Mouse (Mus musculus) gastrocnemius, postnatal 10 days (tissue): Measurements from ENCODE around the gene Lmo1. TPM values are rescaled to one million over a fixed set of nuclear protein-coding genes. Genes with fewer than 3 reads are reported as not detected.
"Not testable (repeated sequence)": the region's sequence is repeated elsewhere in the genome, so short reads cannot be mapped to it uniquely, and the experiment has no call there.

ENCODE experiments used
- DNase-seq: peaks from one replicate; pipeline ENCODE4 v3.0.0; 2021; ENCODE audit warnings: mixed read lengths
- total RNA-seq, 2 experiments: library from RNA; stranded (reverse); gene quantifications; 2 replicates each; pipeline ENCODE4 v1.2.3; 2021

Lmo1 gene
- total RNA-seq, 2 experiments from 2014 or later: 4.5 to 4.7 TPM

DNA sequence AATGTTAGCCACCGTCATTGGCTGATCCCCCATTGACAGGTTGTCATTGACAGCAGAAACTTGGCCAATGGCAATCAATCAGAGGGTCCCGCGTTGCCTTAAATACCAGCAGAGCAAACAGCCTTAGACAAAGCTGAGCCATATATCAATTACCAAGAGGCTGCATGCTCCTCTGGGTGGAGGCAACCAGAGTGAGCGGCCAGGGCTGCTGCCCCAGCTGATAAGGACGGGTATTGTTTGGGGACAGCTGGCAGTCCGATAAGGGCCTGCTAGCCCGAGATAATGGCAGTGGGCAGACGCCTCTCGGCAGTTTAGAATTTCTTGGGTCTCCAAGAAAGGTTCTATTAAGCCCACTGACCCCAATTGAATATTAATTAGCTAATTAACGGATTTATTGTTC, 60.1 kb downstream of the Lmo1 start:
- no peak for DNase-seq

DNA sequence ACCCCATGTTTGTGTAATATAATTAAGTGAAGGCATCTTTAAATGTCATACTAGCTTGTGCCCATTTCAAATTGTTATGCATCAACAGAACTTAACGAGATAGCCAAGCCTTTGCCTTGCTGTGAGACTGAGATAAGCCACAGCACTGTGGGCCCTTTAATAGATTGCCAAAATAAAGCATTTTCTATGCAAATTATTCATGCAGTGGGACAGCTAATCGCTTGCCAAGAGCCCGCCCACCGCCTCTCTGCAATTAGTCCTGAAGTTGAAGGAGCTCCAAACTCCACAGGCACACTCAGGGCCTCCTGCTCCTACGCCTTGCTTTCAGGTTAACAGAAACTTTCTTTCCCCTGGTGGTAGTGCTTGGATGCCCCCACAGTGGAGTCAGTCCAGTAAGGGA, 64.0 kb downstream of the Lmo1 start:
- no peak for DNase-seq

DNA sequence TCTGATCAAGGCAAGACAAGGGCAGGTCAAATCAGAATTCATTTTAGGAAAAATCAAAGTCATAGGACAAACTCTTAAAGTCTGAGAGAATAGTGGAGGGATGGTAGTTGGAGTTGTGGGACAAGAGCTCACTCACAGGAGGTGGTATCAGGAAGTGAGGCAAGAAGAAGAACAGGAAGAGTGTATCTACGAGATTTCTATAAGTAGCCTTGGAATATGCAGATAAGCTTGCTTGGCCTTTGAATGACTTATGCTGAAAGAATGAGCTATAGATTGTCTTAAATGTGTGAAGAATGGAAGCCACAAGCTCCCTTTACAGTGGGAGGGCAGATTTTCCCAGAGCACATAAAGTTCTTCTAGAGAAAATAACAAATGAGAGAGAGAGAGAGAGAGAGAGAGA, 70.1 kb downstream of the Lmo1 start:
- no peak for DNase-seq

DNA sequence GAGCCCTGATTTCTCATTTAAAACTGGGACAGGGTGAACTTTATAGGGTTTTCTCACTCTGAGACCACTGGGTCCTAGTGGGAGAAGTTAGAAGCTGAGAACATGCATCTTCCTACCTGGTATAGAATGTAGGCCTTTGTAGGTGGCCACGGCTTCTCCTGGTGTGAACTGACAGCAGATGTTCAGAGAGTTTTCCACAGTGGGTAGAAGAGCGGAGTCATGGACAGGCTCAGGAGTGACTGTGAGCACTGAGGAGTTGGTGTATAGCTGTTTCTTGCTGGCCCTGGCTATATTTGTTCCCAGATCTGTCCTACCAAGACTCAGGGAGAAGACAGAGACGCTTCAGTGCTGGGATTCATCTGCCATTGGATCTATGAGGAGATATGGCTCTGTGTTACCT, 73.8 kb downstream of the Lmo1 start:
- no peak for DNase-seq

DNA sequence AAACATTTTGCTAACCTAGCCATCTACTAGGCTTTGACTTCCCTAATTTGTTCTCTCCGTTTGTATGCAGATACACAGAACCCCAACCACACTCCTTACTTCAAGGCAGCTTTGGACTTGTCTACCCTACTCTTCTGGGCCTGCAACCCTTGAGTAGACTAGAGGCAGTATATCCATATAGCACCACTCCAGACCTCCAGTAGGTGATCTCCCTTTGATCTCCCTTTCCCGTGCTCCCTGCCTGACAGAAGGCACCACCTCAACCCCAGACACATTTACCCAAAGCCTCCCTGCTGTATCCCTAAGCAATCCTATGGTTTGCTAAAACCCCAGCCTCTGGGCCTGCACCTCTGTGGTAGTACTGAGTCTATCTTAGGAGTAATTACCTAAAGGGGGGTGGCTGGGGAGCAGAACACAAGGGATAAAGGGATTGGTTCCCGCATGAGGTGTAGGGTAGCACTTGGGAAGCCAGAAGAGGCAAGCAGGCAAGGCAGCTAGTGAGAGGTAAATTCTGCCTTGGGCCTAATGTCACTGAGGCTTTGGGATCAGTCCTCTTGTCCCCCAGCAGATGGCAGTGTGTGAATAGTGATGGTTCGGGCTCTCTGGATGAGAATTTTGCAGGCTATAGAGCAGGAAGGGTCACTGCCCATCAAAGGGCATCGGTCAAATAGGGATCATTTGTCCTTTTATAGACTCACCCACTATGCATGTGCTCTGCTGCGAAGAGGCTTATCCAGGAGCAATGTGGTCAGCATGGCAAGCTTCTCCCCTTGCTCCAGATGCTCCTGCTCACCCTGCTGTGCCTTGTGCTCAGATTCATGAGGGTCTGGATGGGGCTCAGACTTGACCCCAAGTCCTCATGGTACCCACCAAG, 76.6 kb downstream of the Lmo1 start:
- peak; percentile 18 for DNase-seq

DNA sequence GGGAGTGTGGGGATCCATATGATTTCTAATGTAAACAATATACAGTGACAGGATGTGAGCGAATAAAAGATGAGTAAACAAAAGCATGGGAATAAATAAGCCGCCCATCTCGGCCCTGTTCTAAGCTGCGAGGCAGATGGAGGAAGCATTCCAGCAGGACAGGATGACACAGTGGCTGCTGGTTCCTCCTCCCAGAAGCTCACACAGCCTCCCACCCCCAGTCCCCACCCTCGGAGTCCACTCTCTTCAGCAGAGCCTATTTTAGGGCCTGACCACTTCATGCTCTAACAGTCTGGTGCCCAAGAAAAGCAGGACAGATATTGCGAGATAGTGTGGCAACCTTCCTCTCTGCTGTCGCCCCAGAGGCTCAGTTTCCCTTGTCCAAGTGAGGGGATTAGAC, 77.8 kb downstream of the Lmo1 start:
- DNase-seq: no peak

DNA sequence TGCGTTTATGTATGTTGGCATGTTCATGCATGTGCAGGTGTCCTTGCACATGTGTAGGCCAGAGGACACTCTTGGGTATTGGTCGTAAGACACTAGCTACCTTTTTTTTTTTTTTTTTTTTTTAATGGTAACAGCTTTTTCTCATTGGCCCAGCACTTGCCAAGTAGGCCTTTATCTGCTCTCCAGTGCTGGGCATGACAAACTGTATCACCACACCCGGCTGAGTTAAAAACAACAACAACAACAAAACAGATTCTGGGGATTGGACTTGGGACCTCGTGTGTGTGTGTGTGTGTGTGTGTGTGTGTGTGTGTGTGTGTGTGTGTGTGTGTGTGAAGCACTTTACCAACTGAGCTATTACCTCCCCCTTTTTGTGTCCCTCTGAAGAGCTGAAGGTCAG, 78.4 kb downstream of the Lmo1 start:
- no peak for DNase-seq

DNA sequence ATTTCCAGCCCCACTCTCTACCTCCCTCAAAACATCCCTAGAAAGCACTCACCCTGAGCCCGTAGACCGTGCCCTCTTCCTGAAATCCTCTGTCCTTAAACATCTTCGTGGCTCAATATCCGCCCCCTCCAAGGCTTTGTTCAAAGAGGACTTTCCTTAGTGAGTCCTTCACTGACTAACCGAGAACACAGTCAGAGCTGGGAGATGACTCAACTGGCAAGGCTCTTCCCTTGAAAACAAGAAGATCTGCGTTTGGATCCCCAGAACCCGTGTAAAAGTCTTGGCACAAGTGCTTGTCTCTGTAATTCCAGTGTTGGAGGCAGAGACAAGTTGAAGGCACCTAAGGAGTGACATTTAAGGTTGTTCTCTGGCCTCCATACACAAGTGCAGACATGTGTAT, 80.7 kb downstream of the Lmo1 start:
- DNase-seq: no peak

DNA sequence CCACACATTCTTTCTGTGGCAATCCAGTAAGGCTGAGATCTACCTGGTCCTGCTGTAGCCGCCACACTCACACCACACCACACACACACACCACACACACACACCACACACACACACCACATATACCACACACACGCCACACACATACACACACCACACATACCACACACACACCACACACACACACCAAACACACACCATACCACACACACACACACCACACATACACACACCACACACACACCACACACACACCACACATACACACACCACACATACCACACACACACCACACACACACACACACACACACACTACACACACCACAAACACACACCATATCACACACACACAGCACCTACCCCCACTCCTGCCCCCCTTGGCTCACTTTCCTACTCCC, 83.7 kb downstream of the Lmo1 start:
- DNase-seq: not testable (repeated sequence)

Other genes starting within 250 kb of the Lmo1 start
- gene Nlrp10, start 245.0 kb downstream of the Lmo1 start, total RNA-seq: under 1 TPM; 0.68 to 0.79 TPM
- 100 to 1,000 TPM; 121 to 122 TPM for gene Eif3f, start 240.8 kb downstream of the Lmo1 start, total RNA-seq
- 1 to 10 TPM; 1.9 to 3.0 TPM for gene Tub, start 224.9 kb downstream of the Lmo1 start, total RNA-seq
- 1 to 10 TPM; 1.1 to 1.4 TPM for gene Ric3, start 91.9 kb downstream of the Lmo1 start, total RNA-seq